Mouse (Mus musculus): ENCODE results near the gene Stag3. TPM values are rescaled to one million over a fixed set of nuclear protein-coding genes. Genes with fewer than 3 reads are reported as not detected.

Gene Stag3
- polyA plus RNA-seq, 1 experiment from 2014 or later = 0.41 TPM

DNA sequence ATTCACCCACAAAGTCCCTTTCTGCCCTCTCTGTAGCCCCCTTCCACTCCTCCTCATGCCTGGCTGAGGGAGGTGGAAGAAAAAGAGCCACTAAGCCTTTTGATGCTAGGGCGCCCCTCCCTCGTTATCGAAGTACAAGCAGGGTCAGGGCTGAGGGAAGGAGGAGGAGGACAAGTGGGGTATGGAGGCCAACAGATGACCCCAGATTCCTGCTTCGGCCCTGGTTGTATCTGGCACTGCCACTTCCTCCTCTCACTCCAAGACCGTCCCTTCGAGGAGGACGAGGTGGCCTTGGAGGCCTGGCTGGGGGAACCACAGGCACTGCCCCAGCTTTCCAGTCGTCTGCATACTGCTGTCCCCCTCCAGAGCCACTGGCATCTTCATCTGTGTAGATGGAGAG, 5.9 kb upstream of the Stag3 start:
- Histone ChIP-seq H3K9me3 (ENCODE audit: low read length) (no peaks in the 10 kb centered on the region), H3K4me1 (ENCODE audit: insufficient read depth) (no peaks in the 10 kb centered on the region), H3K4me2 (ENCODE audit: low read depth, low read length) (no peak overlapping the region), H3K27me3 (ENCODE audit: insufficient read depth, low read length) (peaks cover 23% of the 10 kb centered on the region; the same call in 1 of the 2 replicates), H3K4me3 (ENCODE audit: low read depth, low read length) (no peak overlapping the region), H3K9ac (replicated peaks) (no peak overlapping the region), H3K27ac (ENCODE audit: low read depth) (no peak overlapping the region), H3K36me3 (replicated peaks; ENCODE audit: insufficient read depth, low read length) (no peaks in the 10 kb centered on the region)
- no peak for TF ChIP-seq EP300 (IDR thresholded peaks at IDR 0.05; ENCODE audit: low read depth)
- no peak for TF ChIP-seq CTCF (IDR thresholded peaks at IDR 0.05; ENCODE audit: low read depth)
- 59% methylated on average over 8 of the region's 8 CpGs for WGBS (ENCODE audit: insufficient replicate concordance)
- ATAC-seq (no peak), DNase-seq (no peak)

GRCm38 (mm10) chr5:138275216-138276050, 4.6 kb upstream of the Stag3 start:
- no peak for TF ChIP-seq EP300 (IDR thresholded peaks at IDR 0.05; ENCODE audit: low read depth)
- TF ChIP-seq CTCF (IDR thresholded peaks at IDR 0.05; ENCODE audit: low read depth) = no peak
- ATAC-seq (no peak), DNase-seq (no peak)
- Histone ChIP-seq H3K9me3 (ENCODE audit: low read length) (0 out of 2 replicates have a peak, but pooled peaks cover 2% of the 10 kb centered on the region), H3K27ac (ENCODE audit: low read depth) (no peak overlapping the region), H3K4me2 (ENCODE audit: low read depth, low read length) (no peak overlapping the region), H3K9ac (replicated peaks) (no peak overlapping the region), H3K36me3 (replicated peaks; ENCODE audit: insufficient read depth, low read length) (no peaks in the 10 kb centered on the region), H3K27me3 (ENCODE audit: insufficient read depth, low read length) (peaks cover 23% of the 10 kb centered on the region; the same call in 1 of the 2 replicates), H3K4me1 (ENCODE audit: insufficient read depth) (peaks cover 10% of the 10 kb centered on the region), H3K4me3 (ENCODE audit: low read depth, low read length) (no peak overlapping the region)
- WGBS (ENCODE audit: insufficient replicate concordance) = 64% methylated on average over 41 of the region's 41 CpGs

DNA sequence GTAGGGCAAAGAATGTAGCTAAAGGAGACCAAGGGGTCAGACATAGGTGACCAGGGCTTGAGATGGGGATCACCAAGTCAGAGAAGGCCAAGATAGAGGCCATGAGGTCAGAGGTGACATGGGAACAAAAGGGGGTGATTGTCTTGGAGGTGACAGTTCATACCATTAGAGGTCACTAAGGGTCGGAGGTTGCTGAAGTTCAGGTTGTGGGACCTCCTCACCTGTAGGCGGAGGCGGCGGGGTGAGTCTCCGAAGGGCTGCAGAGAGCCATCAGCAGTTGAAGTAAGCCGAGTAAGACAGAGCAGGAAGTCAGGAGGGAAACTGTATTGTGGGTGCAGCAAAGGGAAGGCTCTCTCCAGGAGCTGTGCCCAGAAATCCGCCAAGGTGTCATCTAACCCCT, 2.0 kb upstream of the Stag3 start:
- Histone ChIP-seq H3K36me3 (replicated peaks; ENCODE audit: insufficient read depth, low read length) (no peaks in the 10 kb centered on the region), H3K9ac (replicated peaks) (no peak overlapping the region), H3K27me3 (ENCODE audit: insufficient read depth, low read length) (0 out of 2 replicates have a peak, but pooled peaks cover 4% of the 10 kb centered on the region), H3K4me3 (ENCODE audit: low read depth, low read length) (no peak overlapping the region), H3K4me2 (ENCODE audit: low read depth, low read length) (no peak overlapping the region), H3K4me1 (ENCODE audit: insufficient read depth) (peaks cover 10% of the 10 kb centered on the region), H3K27ac (ENCODE audit: low read depth) (no peak overlapping the region), H3K9me3 (ENCODE audit: low read length) (0 out of 2 replicates have a peak, but pooled peaks cover 2% of the 10 kb centered on the region)
- no peak for TF ChIP-seq EP300 (IDR thresholded peaks at IDR 0.05; ENCODE audit: low read depth)
- TF ChIP-seq CTCF (IDR thresholded peaks at IDR 0.05; ENCODE audit: low read depth) = no peak
- ATAC-seq (no peak), DNase-seq (no peak)
- WGBS (ENCODE audit: insufficient replicate concordance) = 88% methylated on average over 7 of the region's 7 CpGs

DNA sequence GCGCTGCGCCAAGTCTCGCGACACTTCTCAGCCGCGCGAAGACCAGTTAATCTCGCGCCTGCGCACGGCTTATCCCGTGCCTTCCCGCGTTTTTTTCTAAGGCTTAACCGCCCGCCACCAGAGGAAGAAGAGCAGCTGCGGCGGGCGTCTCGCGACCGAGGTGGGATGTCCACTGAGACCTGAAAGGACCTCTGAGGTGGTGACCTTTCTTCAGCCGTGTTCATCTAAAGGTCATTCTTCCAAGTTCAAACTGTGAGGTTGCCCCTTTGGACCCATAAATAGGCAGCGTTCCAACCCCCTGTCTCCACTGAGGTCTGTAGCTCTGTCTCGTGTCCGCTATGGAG, 357 bp downstream of the Stag3 start:
- no peak for ATAC-seq
- 29% methylated on average over 25 of the region's 26 CpGs for WGBS (ENCODE audit: insufficient replicate concordance)
- H3K27ac ChIP-seq (ENCODE audit: low read depth) = no peak overlapping the region

DNA sequence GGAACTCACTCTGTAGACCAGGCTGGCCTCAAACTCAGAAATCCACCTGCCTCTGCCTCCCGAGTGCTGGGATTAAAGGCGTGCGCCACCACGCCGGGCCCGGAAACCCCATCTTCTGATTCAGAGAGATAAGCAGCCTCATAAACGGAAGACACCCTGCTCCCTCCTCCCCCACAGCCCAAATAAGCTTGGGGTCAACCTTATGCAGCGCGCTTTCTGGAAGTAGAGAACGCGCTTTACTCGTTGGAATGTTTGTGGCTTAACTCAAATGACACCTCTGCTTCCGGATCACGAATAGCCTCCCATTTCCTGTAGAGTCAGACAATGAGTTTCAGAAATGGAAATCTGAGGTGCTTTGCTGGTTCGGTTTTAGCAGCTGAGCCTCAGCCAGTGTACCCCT, 789 bp downstream of the Stag3 start:
- peaks cover 10% of the 10 kb centered on the region for H3K4me1 ChIP-seq (ENCODE audit: insufficient read depth)
- H3K9ac ChIP-seq (replicated peaks) = no peak overlapping the region
- TF ChIP-seq EP300 (IDR thresholded peaks at IDR 0.05; ENCODE audit: low read depth) (no peak), CTCF (IDR thresholded peaks at IDR 0.05; ENCODE audit: low read depth) (no peak)
- DNase-seq (no peak), ATAC-seq (no peak)
- H3K36me3 ChIP-seq (replicated peaks; ENCODE audit: insufficient read depth, low read length) = no peaks in the 10 kb centered on the region
- H3K4me2 ChIP-seq (ENCODE audit: low read depth, low read length) = no peak overlapping the region
- H3K9me3 ChIP-seq (ENCODE audit: low read length) = 0 out of 2 replicates have a peak, but pooled peaks cover 2% of the 10 kb centered on the region
- H3K27ac ChIP-seq (ENCODE audit: low read depth) = no peak overlapping the region
- WGBS (ENCODE audit: insufficient replicate concordance) = 90% methylated on average over 15 of the region's 15 CpGs
- no peaks in the 10 kb centered on the region for H3K27me3 ChIP-seq (ENCODE audit: insufficient read depth, low read length)
- no peak overlapping the region for H3K4me3 ChIP-seq (ENCODE audit: low read depth, low read length)

More for the DNA sequence above, 357 bp downstream of the Stag3 start:
- no peaks in the 10 kb centered on the region for H3K36me3 ChIP-seq (replicated peaks; ENCODE audit: insufficient read depth, low read length)
- TF ChIP-seq CTCF (IDR thresholded peaks at IDR 0.05; ENCODE audit: low read depth) (no peak), EP300 (IDR thresholded peaks at IDR 0.05; ENCODE audit: low read depth) (no peak)
- DNase-seq = no peak
- peak overlapping the region; percentile 80 for H3K4me2 ChIP-seq (ENCODE audit: low read depth, low read length)
- H3K27me3 ChIP-seq (ENCODE audit: insufficient read depth, low read length) = no peaks in the 10 kb centered on the region
- H3K9ac ChIP-seq (replicated peaks) = no peak overlapping the region
- peak overlapping the region; percentile 51; the same call in 1 of the 2 replicates for H3K4me3 ChIP-seq (ENCODE audit: low read depth, low read length)
- H3K9me3 ChIP-seq (ENCODE audit: low read length) = 0 out of 2 replicates have a peak, but pooled peaks cover 2% of the 10 kb centered on the region
- peaks cover 10% of the 10 kb centered on the region for H3K4me1 ChIP-seq (ENCODE audit: insufficient read depth)

- WGBS (ENCODE audit: insufficient replicate concordance) = 59% methylated on average over 2 of the region's 2 CpGs
- Histone ChIP-seq H3K4me3 (ENCODE audit: low read depth, low read length) (no peak overlapping the region), H3K36me3 (replicated peaks; ENCODE audit: insufficient read depth, low read length) (no peaks in the 10 kb centered on the region), H3K9ac (replicated peaks) (no peak overlapping the region), H3K27me3 (ENCODE audit: insufficient read depth, low read length) (no peaks in the 10 kb centered on the region), H3K4me1 (ENCODE audit: insufficient read depth) (peaks cover 10% of the 10 kb centered on the region), H3K27ac (ENCODE audit: low read depth) (no peak overlapping the region), H3K4me2 (ENCODE audit: low read depth, low read length) (no peak overlapping the region), H3K9me3 (ENCODE audit: low read length) (0 out of 2 replicates have a peak, but pooled peaks cover 2% of the 10 kb centered on the region)
- TF ChIP-seq EP300 (IDR thresholded peaks at IDR 0.05; ENCODE audit: low read depth) = no peak
- TF ChIP-seq CTCF (IDR thresholded peaks at IDR 0.05; ENCODE audit: low read depth) = no peak
- DNase-seq = peak; percentile 4
- no peak for ATAC-seq
Measured at GRCm38 (mm10) chr5:138281798-138282197, 1.8 kb downstream of the Stag3 start.
